Mouse (Mus musculus): ENCODE measurements at regions not wholly inside any gene's neighbourhood (a gene's known extent, or its start where the extent isn't known, plus 50 kb on each side); places are given as distances from the start of the nearest gene placed in this dataset.

DNA sequence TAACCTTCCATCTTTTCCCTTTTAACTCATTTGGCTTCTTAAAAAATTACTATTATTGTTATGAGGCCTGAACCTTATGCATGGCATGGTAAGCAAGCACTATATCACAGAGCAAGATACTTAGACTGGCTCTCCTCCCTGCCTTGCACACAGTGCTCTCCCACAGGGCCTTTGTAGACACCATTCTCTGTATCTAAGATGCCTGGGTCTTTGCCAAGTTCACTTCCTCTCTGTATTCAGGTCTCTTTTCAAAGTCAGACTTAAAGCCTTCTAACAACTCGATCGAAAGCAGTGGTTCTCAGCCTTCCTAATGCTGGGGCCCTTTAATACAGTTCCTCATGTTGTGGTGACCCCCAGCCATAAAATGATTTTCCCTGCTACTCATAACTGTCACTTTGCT, 65.9 kb downstream of the Kcnrg start:
- TF ChIP-seq CTCF (IDR thresholded peaks at IDR 0.05) (no peak), EP300 (IDR thresholded peaks at IDR 0.05) (no peak)
